Mouse (Mus musculus): ENCODE data around the gene Ndufa7. TPM values are rescaled to one million over a fixed set of nuclear protein-coding genes. Genes with fewer than 3 reads are reported as not detected.
"Not testable (repeated sequence)": the region's sequence is repeated elsewhere in the genome, so short reads cannot be mapped to it uniquely, and the experiment has no call there.

The Ndufa7 gene
- total RNA-seq, 2 experiments from 2014 or later: 214 to 222 TPM

DNA sequence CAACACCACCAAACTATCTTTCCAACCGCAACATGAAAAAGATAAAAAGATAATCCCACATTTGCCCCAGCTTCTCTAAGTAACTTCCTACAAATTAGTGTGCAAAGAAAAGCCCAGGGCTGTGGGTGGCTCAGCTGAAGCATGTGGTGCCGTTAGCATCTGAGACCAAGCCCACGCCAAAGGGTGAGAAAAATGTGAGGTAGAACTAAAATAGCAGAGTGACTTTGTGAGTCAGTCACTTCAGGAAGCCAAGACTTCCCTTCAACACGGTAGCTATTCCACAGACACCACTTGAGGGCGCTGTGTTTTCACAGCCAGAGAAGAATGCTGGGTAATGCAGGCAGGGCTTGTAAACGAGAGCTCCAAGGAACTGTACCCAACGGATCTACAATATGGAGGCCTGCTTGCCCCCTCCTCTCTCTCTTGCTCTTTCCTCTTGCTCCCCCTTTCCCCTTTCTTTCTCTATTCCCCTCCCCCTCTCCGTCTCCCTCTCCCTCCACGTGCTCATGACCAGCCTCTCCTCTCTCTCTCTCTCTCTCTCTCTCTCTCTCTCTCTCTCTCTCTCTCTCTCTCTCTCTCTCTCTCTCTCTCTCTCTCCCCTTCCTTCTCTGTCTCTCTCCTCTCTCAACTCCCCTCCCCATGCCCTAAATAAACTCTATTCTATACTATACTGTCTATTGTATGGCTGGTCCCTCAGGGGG lies 41.1 kb downstream of the Ndufa7 start:
- DNase-seq (ENCODE audit: extremely low spot score in 1 of 2, low spot score in 1 of 2): peak; percentile 28 to 65

DNA sequence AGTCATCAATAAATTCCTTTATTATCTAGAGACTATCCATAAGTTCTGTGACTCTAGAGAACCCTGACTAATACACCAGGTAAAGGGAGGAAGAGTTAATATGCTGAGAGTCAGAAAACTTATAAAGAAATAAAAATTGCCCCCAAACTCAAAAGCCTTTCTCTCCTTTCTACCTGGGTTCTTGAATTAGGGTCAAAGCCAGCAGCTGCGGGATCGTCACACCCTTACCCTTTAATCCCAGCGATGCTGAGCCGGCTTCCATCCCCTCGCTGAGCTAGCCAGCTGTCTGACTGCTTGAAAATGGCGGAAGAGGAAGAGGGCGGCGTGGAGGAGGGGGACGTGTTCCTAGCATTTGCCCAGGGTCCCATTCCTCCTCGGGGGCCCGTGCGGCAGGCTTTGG lies 49.2 kb downstream of the Ndufa7 start, which contains the start of gene Gm7029:
Gene Gm7029 (plus strand): TSS at position 301 of the 400 bp plus-strand sequence.
- not testable (repeated sequence) for DNase-seq (ENCODE audit: extremely low spot score in 1 of 2, low spot score in 1 of 2)

- no peak for DNase-seq (ENCODE audit: extremely low spot score in 1 of 2, low spot score in 1 of 2)
Measured at GRCm38 (mm10) chr17:33874411-33874810, 50.0 kb downstream of the Ndufa7 start.

- not testable (repeated sequence) for DNase-seq (ENCODE audit: extremely low spot score in 1 of 2, low spot score in 1 of 2)
Measured at GRCm38 (mm10) chr17:33875797-33876196, 51.4 kb downstream of the Ndufa7 start.

GRCm38 (mm10) chr17:33884320-33884719 lies 59.9 kb downstream of the Ndufa7 start:
- DNase-seq (ENCODE audit: extremely low spot score in 1 of 2, low spot score in 1 of 2): not testable (repeated sequence)

- not testable (repeated sequence) for DNase-seq (ENCODE audit: extremely low spot score in 1 of 2, low spot score in 1 of 2)
Measured at GRCm38 (mm10) chr17:33887802-33888201, 63.4 kb downstream of the Ndufa7 start.

Small RNAs within 50 kb of the gene (microRNA-seq; reads per million reads assigned to microRNA genes)
- gene Gm27740: 0 reads per million in 2 experiments

Other genes with a start within 250 kb of the Ndufa7 start
- gene Zfp414, start 195.5 kb upstream of the Ndufa7 start, total RNA-seq (2021): 10 to 100 TPM; 42.8 to 52.2 TPM
- under 1 TPM in 1 of 2 experiments, not detected in 1; 0.27 TPM for gene Pram1, start 186.5 kb upstream of the Ndufa7 start, total RNA-seq (2021)
- gene Hnrnpm, start 137.7 kb upstream of the Ndufa7 start, total RNA-seq (2021): 100 to 1,000 TPM; 129 to 152 TPM
- gene March2, start 105.9 kb upstream of the Ndufa7 start, total RNA-seq (2021): 10 to 100 TPM; 80.9 to 84.4 TPM
- gene Rab11b, start 64.0 kb upstream of the Ndufa7 start, total RNA-seq (2021): 100 to 1,000 TPM; 304 to 328 TPM
- gene Angptl4, start 42.7 kb upstream of the Ndufa7 start, total RNA-seq (2021): 1 to 10 TPM; 3.8 to 4.0 TPM
- gene Kank3, start 14.1 kb upstream of the Ndufa7 start, total RNA-seq (2021): 10 to 100 TPM; 27.8 to 35.8 TPM
- 100 to 1,000 TPM; 728 to 834 TPM for gene Rps28, start within 50 bp of the Ndufa7 start, total RNA-seq (2021)
- gene Cd320, start 18.5 kb downstream of the Ndufa7 start, total RNA-seq (2021): 10 to 100 TPM; 23.7 to 23.8 TPM
- not detected for gene Gm7029, start 49.3 kb downstream of the Ndufa7 start, total RNA-seq (2021)
- gene Kifc1, start 66.1 kb downstream of the Ndufa7 start, total RNA-seq (2021): 1 to 10 TPM; 1.9 to 2.1 TPM
- gene Platr17, start 80.6 kb downstream of the Ndufa7 start, total RNA-seq (2021): not detected
- gene Daxx, start 84.8 kb downstream of the Ndufa7 start, total RNA-seq (2021): 10 to 100 TPM; 27.4 to 27.9 TPM
- 10 to 100 TPM; 36.2 to 37.0 TPM for gene Tapbp, start 91.3 kb downstream of the Ndufa7 start, total RNA-seq (2021)
- 10 to 100 TPM; 27.7 to 29.6 TPM for gene Zbtb22, start 91.3 kb downstream of the Ndufa7 start, total RNA-seq (2021)
- 10 to 100 TPM; 53.4 to 72.7 TPM for gene Rgl2, start 105.0 kb downstream of the Ndufa7 start, total RNA-seq (2021)
- gene Pfdn6, start 115.8 kb downstream of the Ndufa7 start, total RNA-seq (2021): 10 to 100 TPM; 95.7 to 97.8 TPM
- 10 to 100 TPM; 13.2 to 14.2 TPM for gene Wdr46, start 116.1 kb downstream of the Ndufa7 start, total RNA-seq (2021)
- gene B3galt4, start 126.9 kb downstream of the Ndufa7 start, total RNA-seq (2021): 1 to 10 TPM; 6.0 to 6.6 TPM
- gene Vps52, start 131.2 kb downstream of the Ndufa7 start, total RNA-seq (2021): 10 to 100 TPM; 85.0 to 95.9 TPM
- gene Rps18, start 131.4 kb downstream of the Ndufa7 start, total RNA-seq (2021): 100 to 1,000 TPM; 311 to 351 TPM
- gene H2-K1, start 175.8 kb downstream of the Ndufa7 start, total RNA-seq (2021): 10 to 100 TPM; 15.8 to 19.7 TPM
- 10 to 100 TPM; 37.1 to 44.3 TPM for gene Ring1, start 200.1 kb downstream of the Ndufa7 start, total RNA-seq (2021)
- 10 to 100 TPM; 54.3 to 63.9 TPM for gene H2-Ke6, start 203.5 kb downstream of the Ndufa7 start, total RNA-seq (2021)
- gene Slc39a7, start 207.1 kb downstream of the Ndufa7 start, total RNA-seq (2021): 10 to 100 TPM; 94.3 to 95.5 TPM
- 10 to 100 TPM; 76.0 to 83.6 TPM for gene Rxrb, start 207.2 kb downstream of the Ndufa7 start, total RNA-seq (2021)
- gene Col11a2, start 214.9 kb downstream of the Ndufa7 start, total RNA-seq (2021): 10 to 100 TPM; 23.5 to 25.3 TPM

Data from layer of hippocampus, postnatal 25 days (tissue).